Mouse (Mus musculus): Measurements from ENCODE around the gene Smtnl2.

DNA sequence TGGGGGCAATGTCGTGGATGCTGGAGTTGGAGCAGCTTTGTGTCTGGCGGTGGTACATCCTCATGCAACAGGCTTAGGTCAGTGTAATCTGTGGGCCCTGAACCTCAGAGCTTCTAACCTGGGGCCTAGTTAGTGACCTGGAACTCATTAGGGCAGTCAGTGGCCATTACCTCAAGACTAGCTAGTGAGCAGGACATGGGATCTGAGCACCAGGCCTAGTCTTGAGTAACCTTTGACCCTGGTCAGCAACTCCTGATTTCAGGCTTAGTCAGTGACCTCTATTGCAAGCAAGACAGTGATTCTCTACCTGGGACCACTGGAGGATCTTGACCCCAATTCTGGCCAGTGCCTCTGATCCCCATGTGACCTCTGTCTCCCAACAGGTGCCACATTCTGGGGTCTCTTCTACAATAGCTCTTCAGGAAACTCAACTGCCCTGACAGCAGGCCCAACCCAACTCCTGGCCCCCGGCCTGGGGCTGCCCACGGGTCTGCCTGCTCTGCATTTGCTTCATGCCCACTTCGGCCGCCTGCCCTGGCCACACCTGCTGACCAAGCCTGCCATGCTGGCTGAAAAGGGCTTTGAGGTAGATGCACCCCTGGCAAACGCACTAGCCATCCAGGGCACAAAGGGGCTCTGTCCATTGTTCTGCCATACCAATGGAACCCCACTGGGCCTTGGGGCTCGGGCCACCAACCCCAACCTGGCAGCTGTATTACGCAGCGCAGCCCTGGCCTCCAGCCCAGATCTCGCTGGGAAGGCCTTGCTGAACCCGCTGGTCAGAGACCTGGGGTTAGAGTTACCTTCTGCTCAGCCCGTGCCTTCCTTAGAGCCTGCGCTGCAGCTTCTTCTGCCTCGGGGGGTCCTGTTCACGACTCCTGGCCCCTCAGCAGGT, 25.5 kb upstream of the Smtnl2 start:
- TF ChIP-seq CTCF (conservative IDR thresholded peaks at IDR 0.05; ENCODE audit: insufficient read depth, insufficient read length, low read depth, low read length) (no peak), POLR2A (IDR thresholded peaks at IDR 0.05; ENCODE audit: low read depth, low read length) (no peak)
